Mouse (Mus musculus) 3134 (cell line): ENCODE measurements around the gene Tnfrsf21.

Experiments
- DNase-seq: peaks from one replicate; pipeline ENCODE4 v3.0.0-alpha.2; 2011; ENCODE audit warnings: low spot score; ENCODE audit not compliant: insufficient read length; ENCODE audit errors: extremely low read depth

Gene Tnfrsf21

GRCm38 (mm10) chr17:43075100-43075499 lies 58.7 kb downstream of the Tnfrsf21 start:
- DNase-seq = no peak

- DNase-seq = no peak
Observed at GRCm38 (mm10) chr17:43075937-43076336, 59.6 kb downstream of the Tnfrsf21 start.

GRCm38 (mm10) chr17:43076801-43077493 lies 60.6 kb downstream of the Tnfrsf21 start:
- DNase-seq = peak; percentile 38

- no peak for DNase-seq
Observed at GRCm38 (mm10) chr17:43077540-43077939, 61.2 kb downstream of the Tnfrsf21 start.

- DNase-seq = no peak
Observed at GRCm38 (mm10) chr17:43081225-43081624, 64.9 kb downstream of the Tnfrsf21 start.

- no peak for DNase-seq
Observed at GRCm38 (mm10) chr17:43089496-43089895, 73.1 kb downstream of the Tnfrsf21 start.

GRCm38 (mm10) chr17:43090948-43091724 lies 74.8 kb downstream of the Tnfrsf21 start:
- no peak for DNase-seq

- no peak for DNase-seq
Observed at GRCm38 (mm10) chr17:43092280-43092995, 76.1 kb downstream of the Tnfrsf21 start.

- DNase-seq = no peak
Observed at GRCm38 (mm10) chr17:43094285-43094684, 77.9 kb downstream of the Tnfrsf21 start.

GRCm38 (mm10) chr17:43097101-43097688 lies 80.8 kb downstream of the Tnfrsf21 start:
- no peak for DNase-seq

- no peak for DNase-seq
Observed at GRCm38 (mm10) chr17:43106108-43106507, 89.8 kb downstream of the Tnfrsf21 start.

GRCm38 (mm10) chr17:43107338-43107737 lies 91.0 kb downstream of the Tnfrsf21 start:
- no peak for DNase-seq

GRCm38 (mm10) chr17:43109501-43109900 lies 93.1 kb downstream of the Tnfrsf21 start:
- no peak for DNase-seq

GRCm38 (mm10) chr17:43110168-43110885 lies 94.0 kb downstream of the Tnfrsf21 start:
- DNase-seq = no peak

- no peak for DNase-seq
Observed at GRCm38 (mm10) chr17:43113391-43113984, 97.1 kb downstream of the Tnfrsf21 start.

GRCm38 (mm10) chr17:43114086-43114581 lies 97.8 kb downstream of the Tnfrsf21 start:
- DNase-seq = no peak

GRCm38 (mm10) chr17:43114926-43115325 lies 98.6 kb downstream of the Tnfrsf21 start:
- DNase-seq = no peak

- DNase-seq = no peak
Observed at GRCm38 (mm10) chr17:43116748-43117147, 100.4 kb downstream of the Tnfrsf21 start.

GRCm38 (mm10) chr17:43119446-43119845 lies 103.1 kb downstream of the Tnfrsf21 start:
- DNase-seq = no peak

GRCm38 (mm10) chr17:43121096-43121495 lies 104.7 kb downstream of the Tnfrsf21 start:
- no peak for DNase-seq
